9 mouse cellular contexts compared by ENCODE assay signal in genomic region chr12:79600149-79600769, GRCm38 (mm10).
DNase-seq lines count a peak whose midpoint lies in the region; ATAC-seq lines count a peak whose summit lies in the region.
"Had no signal": no experiment of that assay in that cellular context is flagged by ENCODE, and none has a peak within 500 bp of the region (broad histone marks: within the 10 kb centered on the region; RNA-seq: fewer than 3 reads in every experiment).

No protein-coding gene starts in this region.

- no peaks in the 10 kb centered on the region for H3K9me3 ChIP-seq in heart, embryonic 15.5 days (replicated peaks)
- H3K9me3 ChIP-seq: neural tube, embryonic 12.5 days had no signal

- H3K4me1 ChIP-seq in brown adipose tissue, adult 24 weeks (ENCODE audit: control insufficient read depth, insufficient read depth, insufficient read length, low read length) = peaks cover 11% of the 10 kb centered on the region
- H3K4me1 ChIP-seq in heart, embryonic 15.5 days (replicated peaks) = peaks cover 31% of the 10 kb centered on the region

- no peaks in the 10 kb centered on the region for H3K36me3 ChIP-seq in heart, embryonic 15.5 days
- H3K36me3 ChIP-seq: neural tube, embryonic 12.5 days had no signal

- H3K27me3 ChIP-seq in heart, embryonic 15.5 days = no peaks in the 10 kb centered on the region
- H3K27me3 ChIP-seq: neural tube, embryonic 12.5 days had no signal

- H3K4me3 ChIP-seq in brown adipose tissue, adult 24 weeks (ENCODE audit: insufficient read depth, low read depth, low read length) = no peak overlapping the region
- no peak overlapping the region for H3K4me3 ChIP-seq in heart, embryonic 15.5 days
- H3K4me3 ChIP-seq: neural tube, embryonic 12.5 days had no signal

- ATAC-seq in heart, embryonic 15.5 days (replicated peaks; ENCODE audit: insufficient number of reproducible peaks, insufficient read depth, low FRiP score, low read depth) = peak; percentile 69; the same call in 1 of the 2 replicates

- H3K27ac ChIP-seq in brown adipose tissue, adult 24 weeks (replicated peaks; ENCODE audit: low read depth, low read length) = peak overlapping the region; percentile 91
- peak overlapping the region; percentile 73 for H3K27ac ChIP-seq in heart, embryonic 15.5 days
- H3K27ac ChIP-seq: neural tube, embryonic 12.5 days had no signal

- peak; percentile 6 to 15 for DNase-seq in thymus, adult 18-20 months
- DNase-seq in thymus, postnatal 4 days = no peak
- DNase-seq in large intestine, adult 2 months (ENCODE audit: low read depth, low spot score) = peak; percentile 73
- DNase-seq in retina, postnatal 1 day = peak; percentile 15
- DNase-seq in layer of hippocampus, postnatal 25 days (ENCODE audit: extremely low spot score in 1 of 2, low spot score in 1 of 2) = no peak
- DNase-seq in B cell, adult 2 months = no peak

- H3K4me2 ChIP-seq in heart, embryonic 15.5 days = no peak overlapping the region
- H3K4me2 ChIP-seq: neural tube, embryonic 12.5 days had no signal

- 48% methylated on average over 11 of the region's 11 CpGs for WGBS in heart, embryonic 15.5 days
- WGBS in large intestine, adult 2 months = 13% methylated on average over 11 of the region's 11 CpGs

- H3K9ac ChIP-seq in heart, embryonic 15.5 days = no peak overlapping the region
- H3K9ac ChIP-seq: neural tube, embryonic 12.5 days had no signal

Comparison
In these comparisons a context has a peak if more than half of its experiments do, and no peak if none do; other contexts are left out.
1. DNase-seq: peak in thymus, adult 18-20 months (2 of 2), large intestine, adult 2 months (single experiment) and retina, postnatal 1 day (single experiment); none in thymus, postnatal 4 days (single experiment), layer of hippocampus, postnatal 25 days (0 of 2) and B cell, adult 2 months (0 of 2).